8 mouse cellular contexts compared by ENCODE assay signal in the genomic region with DNA sequence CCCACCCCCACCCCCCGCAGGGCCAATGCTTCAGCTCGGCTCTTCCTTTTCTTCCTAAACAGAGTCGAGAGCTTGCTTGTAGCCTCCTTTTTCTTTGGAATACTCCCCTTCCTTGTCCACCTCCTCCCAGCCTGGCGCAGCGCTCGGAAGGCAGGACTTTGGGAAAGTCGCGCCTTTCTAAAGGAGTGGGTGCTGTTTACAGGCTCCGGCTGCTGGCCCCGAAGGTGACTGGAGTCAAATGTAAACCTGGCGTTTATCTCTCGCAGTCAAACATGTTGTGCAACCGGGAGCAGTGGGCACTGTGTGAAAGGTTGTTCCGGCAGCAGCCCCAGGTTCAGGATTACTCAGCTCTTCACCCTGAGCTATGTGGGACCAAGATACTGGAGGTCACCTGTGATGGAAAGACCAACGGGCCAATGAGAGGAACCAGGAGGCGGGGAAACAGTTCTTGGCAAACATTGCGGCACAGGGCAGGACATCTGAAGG. TPM values are rescaled to one million over a fixed set of nuclear protein-coding genes. Genes with fewer than 3 reads are reported as not detected.
DNase-seq lines count a peak whose midpoint lies in the region; ATAC-seq and TF ChIP-seq lines count a peak whose summit lies in the region.

No protein-coding gene starts in this region.

- H3K9me3 ChIP-seq in embryonic facial prominence, embryonic 15.5 days (replicated peaks): no peaks in the 10 kb centered on the region
- H3K9me3 ChIP-seq in limb, embryonic 14.5 days (ENCODE audit: control insufficient read depth, low read length): no peaks in the 10 kb centered on the region
- H3K9me3 ChIP-seq in midbrain, postnatal 0 days (ENCODE audit: low read length): no peaks in the 10 kb centered on the region

- H3K27ac ChIP-seq in embryonic facial prominence, embryonic 15.5 days (replicated peaks): peak overlapping the region; percentile 90
- peak overlapping the region; percentile 76; the same call in 1 of the 2 replicates for H3K27ac ChIP-seq in limb, embryonic 14.5 days (replicated peaks; ENCODE audit: low read depth, low read length)
- H3K27ac ChIP-seq in midbrain, postnatal 0 days (ENCODE audit: low read depth, low read length): peak overlapping the region; percentile 57; the same call in 1 of the 2 replicates

- WGBS in embryonic facial prominence, embryonic 15.5 days: under 1% methylated on average over 17 of the region's 17 CpGs
- under 1% methylated on average over 17 of the region's 17 CpGs for WGBS in limb, embryonic 14.5 days
- under 1% methylated on average over 17 of the region's 17 CpGs for WGBS in midbrain, postnatal 0 days

- peak; percentile 28; the same call in 1 of the 2 replicates for TF ChIP-seq POLR2A in limb, embryonic 14.5 days (IDR thresholded peaks at IDR 0.05; ENCODE audit: borderline replicate concordance, extremely low read depth, insufficient read depth, insufficient read length)

- H3K4me3 ChIP-seq in embryonic facial prominence, embryonic 15.5 days (replicated peaks): peak overlapping the region; percentile 62
- H3K4me3 ChIP-seq in limb, embryonic 14.5 days (replicated peaks; ENCODE audit: low read length): peak overlapping the region; percentile 58
- H3K4me3 ChIP-seq in midbrain, postnatal 0 days (ENCODE audit: low read depth, low read length): peak overlapping the region; percentile 55

- DNase-seq in 3T3-L1 (ENCODE audit: low read depth, low spot score): peak; percentile 97
- DNase-seq in adrenal gland, postnatal 4 days (ENCODE audit: low spot score in 2 of 2): peak; percentile 72 to 89
- DNase-seq in heart, adult 8-10 months (ENCODE audit: low spot score): peak; percentile 99
- peak; percentile 100 for DNase-seq in kidney, adult 9 months
- peak; percentile 91 for DNase-seq in limb, embryonic 14.5 days (ENCODE audit: low spot score)
- peak; percentile 86 for DNase-seq in midbrain, postnatal 0 days (ENCODE audit: low spot score)
- peak; percentile 93 to 95 for DNase-seq in spleen, postnatal 14 days (ENCODE audit: low spot score in 2 of 2)

- no peaks in the 10 kb centered on the region for H3K36me3 ChIP-seq in embryonic facial prominence, embryonic 15.5 days
- H3K36me3 ChIP-seq in limb, embryonic 14.5 days (ENCODE audit: control insufficient read depth, insufficient read depth, low read length): no peaks in the 10 kb centered on the region
- H3K36me3 ChIP-seq in midbrain, postnatal 0 days (ENCODE audit: insufficient read depth, low read length): no peaks in the 10 kb centered on the region

- ATAC-seq in embryonic facial prominence, embryonic 15.5 days (ENCODE audit: insufficient number of reproducible peaks, low FRiP score, low TSS enrichment, low read depth): peak; percentile 94
- peak; percentile 97 for ATAC-seq in limb, embryonic 14.5 days (ENCODE audit: low FRiP score, low read depth)
- ATAC-seq in midbrain, postnatal 0 days (ENCODE audit: low FRiP score): peak; percentile 89

- H3K4me1 ChIP-seq in embryonic facial prominence, embryonic 15.5 days: peaks cover 11% of the 10 kb centered on the region; the same call in 1 of the 2 replicates
- peaks cover 6% of the 10 kb centered on the region for H3K4me1 ChIP-seq in limb, embryonic 14.5 days (ENCODE audit: control insufficient read depth, insufficient read depth, low read length)
- no peaks in the 10 kb centered on the region for H3K4me1 ChIP-seq in midbrain, postnatal 0 days (ENCODE audit: insufficient read depth, low read length)

- peak overlapping the region; percentile 51 for H3K9ac ChIP-seq in embryonic facial prominence, embryonic 15.5 days
- H3K9ac ChIP-seq in limb, embryonic 14.5 days (ENCODE audit: low read depth, low read length, severe bottlenecking): peak overlapping the region; percentile 66
- H3K9ac ChIP-seq in midbrain, postnatal 0 days (replicated peaks; ENCODE audit: low read length, poor library complexity, severe bottlenecking): peak overlapping the region; percentile 52

- H3K27me3 ChIP-seq in embryonic facial prominence, embryonic 15.5 days: no peaks in the 10 kb centered on the region
- no peaks in the 10 kb centered on the region for H3K27me3 ChIP-seq in limb, embryonic 14.5 days (ENCODE audit: control insufficient read depth, insufficient read depth, low read length)
- no peaks in the 10 kb centered on the region for H3K27me3 ChIP-seq in midbrain, postnatal 0 days (ENCODE audit: insufficient read depth, low read length)

- H3K4me2 ChIP-seq in embryonic facial prominence, embryonic 15.5 days (replicated peaks): peak overlapping the region; percentile 67
- H3K4me2 ChIP-seq in limb, embryonic 14.5 days (replicated peaks; ENCODE audit: low read depth, low read length, severe bottlenecking): peak overlapping the region; percentile 63
- peak overlapping the region; percentile 81 for H3K4me2 ChIP-seq in midbrain, postnatal 0 days (ENCODE audit: low read depth, low read length, poor library complexity, severe bottlenecking)

- TF ChIP-seq CTCF in midbrain, postnatal 0 days (IDR thresholded peaks at IDR 0.05): no peak

RNA-seq across cellular contexts. Expression of gene Hectd1, which starts 15.5 kb away (rescaled TPM):
- 100 to 1,000 TPM in 1 of 2 experiments, 10 to 100 TPM in 1; 93.9 to 102 TPM for total RNA-seq in adrenal gland, postnatal 4 days (2021)
- polyA plus RNA-seq in embryonic facial prominence, embryonic 15.5 days (2015; fragmentation: Nextera tagmentation; extraction: Ambion mirVana): 39.8 and 40.7 TPM in 2 replicates
- total RNA-seq in heart, adult 8-10 months (2022): 10 to 100 TPM; 77.7 to 80.2 (median 79.4) TPM
- polyA plus RNA-seq in limb, embryonic 14.5 days (2012; rRNA removed): 32.8 and 35.8 TPM in 2 replicates
- polyA plus RNA-seq in limb, embryonic 14.5 days (2014; fragmentation: Nextera tagmentation; extraction: Ambion mirVana): 44.0 and 45.6 TPM in 2 replicates
- total RNA-seq in midbrain, postnatal 0 days (2014; rRNA removed): 75.7 and 91.7 TPM in 2 replicates
- 24.9 and 29.5 TPM in 2 replicates for polyA plus RNA-seq in midbrain, postnatal 0 days (2015; fragmentation: Nextera tagmentation; extraction: Ambion mirVana)

Comparison
In these comparisons a context has a peak if more than half of its experiments do, and no peak if none do; other contexts are left out.
1. Peak in every context shown above with its lines: DNase-seq, ATAC-seq, H3K4me3 ChIP-seq and H3K27ac ChIP-seq.